Mouse (Mus musculus) midbrain, embryonic 16.5 days (tissue): ENCODE results near the gene Fam228a. TPM values are rescaled to one million over a fixed set of nuclear protein-coding genes. Genes with fewer than 3 reads are reported as not detected.
"Not testable (repeated sequence)": the region's sequence is repeated elsewhere in the genome, so short reads cannot be mapped to it uniquely, and the experiment has no call there.

ENCODE experiments used
- ATAC-seq: fragments of 200-750 bp; cut with Nextera tagmentation; 2 replicates; pipeline ENCODE4 v1.8.0; 2017; ENCODE audit warnings: moderate TSS enrichment
- H3K27ac ChIP-seq: fragments of 300-500 bp; sonication (generic); 2 replicates; pipeline ENCODE4 v1.5.1; 2014; ENCODE audit warnings: mild to moderate bottlenecking, low read length, mixed read lengths
- H3K27me3 ChIP-seq: fragments of 300-500 bp; sonication (generic); 2 replicates; pipeline ENCODE4 v1.6.1; 2014; ENCODE audit warnings: low read depth, low read length, mixed read lengths; ENCODE audit not compliant: control insufficient read depth, insufficient read depth
- H3K36me3 ChIP-seq: fragments of 300-500 bp; sonication (generic); 2 replicates; pipeline ENCODE4 v1.6.1; 2014; ENCODE audit warnings: mild to moderate bottlenecking, low read length, moderate library complexity, mixed read lengths; ENCODE audit not compliant: control insufficient read depth, insufficient read depth
- H3K4me1 ChIP-seq: fragments of 300-500 bp; sonication (generic); 2 replicates; pipeline ENCODE4 v1.6.1; 2014; ENCODE audit warnings: mild to moderate bottlenecking, low read length, mixed read lengths; ENCODE audit not compliant: control insufficient read depth, insufficient read depth
- H3K4me2 ChIP-seq: fragments of 300-500 bp; sonication (generic); 2 replicates; pipeline ENCODE4 v1.6.1; 2014; ENCODE audit warnings: mild to moderate bottlenecking, low read length, mixed read lengths
- H3K4me3 ChIP-seq: fragments of 300-500 bp; sonication (generic); 2 replicates; pipeline ENCODE4 v1.5.1; 2014; ENCODE audit warnings: low read depth, mild to moderate bottlenecking, low read length, moderate library complexity, mixed read lengths
- H3K9ac ChIP-seq: fragments of 300-500 bp; sonication (generic); 2 replicates; pipeline ENCODE4 v1.6.1; 2014; ENCODE audit warnings: low read depth, low read length, mixed read lengths
- H3K9me3 ChIP-seq: fragments of 300-500 bp; sonication (generic); replicated peaks from 2 replicates; pipeline ENCODE4 v1.6.1; 2014; ENCODE audit warnings: mild to moderate bottlenecking, low read length, mixed read lengths; ENCODE audit not compliant: control insufficient read depth, poor library complexity, severe bottlenecking
- WGBS: fragments of 180-500 bp; shearing (Covaris S2); extraction: QIAGEN DNeasy Blood & Tissue Kit; methylation state at CpG from one replicate; pipeline ENCODE4 v1.1.7; 2014; 5-methylcytosine and 5-hydroxymethylcytosine counted together
- polyA plus RNA-seq: library from polyadenylated mRNA; unstranded; fragments of >200 nt; fragmentation: Nextera tagmentation; extraction: Ambion mirVana; gene quantifications from 2 replicates; pipeline ENCODE4 v1.2.1, GENCODE M21; 2015

The Fam228a gene
- 0.69 and 1.1 TPM in 2 replicates for polyA plus RNA-seq

GRCm38 (mm10) chr12:4738031-4738576 lies at the start of gene Fam228a:
Gene Fam228a (minus strand): TSS chr12:4738430.
- ATAC-seq = no peak
- H3K9me3 ChIP-seq = no peaks in the 10 kb centered on the region
- no peak within 1 kb of the TSS for H3K4me3 ChIP-seq
- H3K4me2 ChIP-seq = no peak within 1 kb of the TSS
- H3K4me1 ChIP-seq = no peaks in the 10 kb centered on the region
- H3K36me3 ChIP-seq = no peaks in the 10 kb centered on the region
- no peaks in the 10 kb centered on the region for H3K27me3 ChIP-seq
- H3K9ac ChIP-seq = no peak within 1 kb of the TSS
- H3K27ac ChIP-seq = no peak within 1 kb of the TSS
- WGBS = 82% methylated on average over 18 of the region's 18 CpGs

- no peaks in the 10 kb centered on the region for H3K27me3 ChIP-seq
- no peak overlapping the region for H3K9ac ChIP-seq
- WGBS = 76% methylated on average over 2 of the region's 2 CpGs
- no peaks in the 10 kb centered on the region for H3K9me3 ChIP-seq
- H3K36me3 ChIP-seq = no peaks in the 10 kb centered on the region
- ATAC-seq = no peak
- H3K4me1 ChIP-seq = no peaks in the 10 kb centered on the region
- no peak overlapping the region for H3K4me2 ChIP-seq
- H3K4me3 ChIP-seq = no peak overlapping the region
- no peak overlapping the region for H3K27ac ChIP-seq
Measured at GRCm38 (mm10) chr12:4784466-4784865, 46.2 kb upstream of the Fam228a start.

- no peaks in the 10 kb centered on the region for H3K27me3 ChIP-seq
- ATAC-seq = no peak
- H3K4me2 ChIP-seq = no peak overlapping the region
- H3K4me3 ChIP-seq = no peak overlapping the region
- WGBS = 54% methylated on average over 5 of the region's 5 CpGs
- H3K27ac ChIP-seq = no peak overlapping the region
- H3K9me3 ChIP-seq = no peaks in the 10 kb centered on the region
- no peaks in the 10 kb centered on the region for H3K4me1 ChIP-seq
- no peak overlapping the region for H3K9ac ChIP-seq
- no peaks in the 10 kb centered on the region for H3K36me3 ChIP-seq
Measured at GRCm38 (mm10) chr12:4783598-4783997, 45.4 kb upstream of the Fam228a start.

GRCm38 (mm10) chr12:4781725-4782404 lies 43.6 kb upstream of the Fam228a start:
- WGBS = 94% methylated on average over 9 of the region's 9 CpGs
- not testable (repeated sequence) for H3K4me3 ChIP-seq, H3K27ac ChIP-seq, H3K4me2 ChIP-seq, ATAC-seq, H3K4me1 ChIP-seq, H3K27me3 ChIP-seq, H3K36me3 ChIP-seq, H3K9ac ChIP-seq, H3K9me3 ChIP-seq

- Histone ChIP-seq H3K9ac (no peak overlapping the region), H3K4me1 (no peaks in the 10 kb centered on the region), H3K27me3 (no peaks in the 10 kb centered on the region), H3K36me3 (no peaks in the 10 kb centered on the region), H3K4me2 (no peak overlapping the region), H3K4me3 (no peak overlapping the region), H3K9me3 (no peaks in the 10 kb centered on the region), H3K27ac (no peak overlapping the region)
- WGBS = 91% methylated on average over 1 of the region's 1 CpGs
- no peak for ATAC-seq
Measured at GRCm38 (mm10) chr12:4781270-4781669, 43.0 kb upstream of the Fam228a start.

- no peak overlapping the region for H3K4me2 ChIP-seq
- no peaks in the 10 kb centered on the region for H3K36me3 ChIP-seq
- ATAC-seq = no peak
- no peaks in the 10 kb centered on the region for H3K27me3 ChIP-seq
- no peak overlapping the region for H3K27ac ChIP-seq
- H3K9me3 ChIP-seq = no peaks in the 10 kb centered on the region
- H3K4me1 ChIP-seq = no peaks in the 10 kb centered on the region
- H3K4me3 ChIP-seq = no peak overlapping the region
- no peak overlapping the region for H3K9ac ChIP-seq
- whole genome bisulfite sequencing = 72% methylated on average over 2 of the region's 2 CpGs
Measured at GRCm38 (mm10) chr12:4780245-4780644, 42.0 kb upstream of the Fam228a start.

GRCm38 (mm10) chr12:4777734-4778133 lies 39.5 kb upstream of the Fam228a start:
- Histone ChIP-seq H3K27ac (no peak overlapping the region), H3K27me3 (no peaks in the 10 kb centered on the region), H3K4me3 (no peak overlapping the region), H3K4me2 (no peak overlapping the region), H3K36me3 (no peaks in the 10 kb centered on the region), H3K9ac (no peak overlapping the region), H3K4me1 (no peaks in the 10 kb centered on the region), H3K9me3 (no peaks in the 10 kb centered on the region)
- 91% methylated on average over 6 of the region's 6 CpGs for WGBS
- ATAC-seq = no peak

GRCm38 (mm10) chr12:4775588-4775949 lies 37.3 kb upstream of the Fam228a start:
- H3K9ac ChIP-seq = no peak overlapping the region
- no peaks in the 10 kb centered on the region for H3K36me3 ChIP-seq
- H3K4me2 ChIP-seq = no peak overlapping the region
- no peak for ATAC-seq
- H3K4me1 ChIP-seq = no peaks in the 10 kb centered on the region
- no peak overlapping the region for H3K4me3 ChIP-seq
- no peaks in the 10 kb centered on the region for H3K27me3 ChIP-seq
- no peaks in the 10 kb centered on the region for H3K9me3 ChIP-seq
- no peak overlapping the region for H3K27ac ChIP-seq
- 83% methylated on average over 9 of the region's 9 CpGs for WGBS

- Histone ChIP-seq H3K27me3 (no peaks in the 10 kb centered on the region), H3K9ac (no peak overlapping the region), H3K9me3 (no peaks in the 10 kb centered on the region), H3K4me3 (no peak overlapping the region), H3K4me1 (no peaks in the 10 kb centered on the region), H3K27ac (no peak overlapping the region), H3K4me2 (no peak overlapping the region), H3K36me3 (no peaks in the 10 kb centered on the region)
- 93% methylated on average over 8 of the region's 8 CpGs for WGBS
- ATAC-seq = no peak
Measured at GRCm38 (mm10) chr12:4774895-4775587, 36.8 kb upstream of the Fam228a start.
